Mouse (Mus musculus): ENCODE measurements around the gene Coro7. TPM values are rescaled to one million over a fixed set of nuclear protein-coding genes. Genes with fewer than 3 reads are reported as not detected.
A peak's percentile ranks its signal among the peaks of the same experiment; 100 is the strongest.

Coro7 gene
- polyA plus RNA-seq, 1 experiment from 2014 or later = 16.8 TPM

GRCm38 (mm10) chr16:4597296-4597695, 82.3 kb downstream of the Coro7 start:
- Histone ChIP-seq H3K36me3 (no peaks in the 10 kb centered on the region), H3K27me3 (no peaks in the 10 kb centered on the region), H3K4me2 (peak overlapping the region; percentile 91), H3K9ac (no peak overlapping the region), H3K9me3 (no peaks in the 10 kb centered on the region), H3K4me1 (peaks cover 88% of the 10 kb centered on the region), H3K27ac (peak overlapping the region; percentile 96), H3K4me3 (peak overlapping the region; percentile 86)
- WGBS = 33% methylated on average over 3 of the region's 7 CpGs
- no peak for ATAC-seq (ENCODE audit: insufficient number of reproducible peaks, low FRiP score, low TSS enrichment, low read depth)

GRCm38 (mm10) chr16:4596836-4597235, 82.7 kb downstream of the Coro7 start:
- H3K27me3 ChIP-seq = no peaks in the 10 kb centered on the region
- H3K4me3 ChIP-seq = peak overlapping the region; percentile 86
- H3K4me2 ChIP-seq = peak overlapping the region; percentile 91
- peak overlapping the region; percentile 96 for H3K27ac ChIP-seq
- H3K9me3 ChIP-seq = no peaks in the 10 kb centered on the region
- no peak for ATAC-seq (ENCODE audit: insufficient number of reproducible peaks, low FRiP score, low TSS enrichment, low read depth)
- peaks cover 88% of the 10 kb centered on the region for H3K4me1 ChIP-seq
- H3K36me3 ChIP-seq = no peaks in the 10 kb centered on the region
- 45% methylated on average over 2 of the region's 2 CpGs for WGBS
- H3K9ac ChIP-seq = 0 out of 2 replicates have a peak overlapping the region, but pooled peaks have one; percentile 82

- Histone ChIP-seq H3K4me3 (peak overlapping the region; percentile 86), H3K36me3 (no peaks in the 10 kb centered on the region), H3K9me3 (no peaks in the 10 kb centered on the region), H3K4me2 (peak overlapping the region; percentile 91), H3K9ac (peak overlapping the region; percentile 82), H3K27ac (peak overlapping the region; percentile 96), H3K27me3 (no peaks in the 10 kb centered on the region), H3K4me1 (peaks cover 85% of the 10 kb centered on the region)
- WGBS = 17% methylated on average over 3 of the region's 3 CpGs
- ATAC-seq (ENCODE audit: insufficient number of reproducible peaks, low FRiP score, low TSS enrichment, low read depth) = no peak
These were observed 83.3 kb downstream of the Coro7 start for GRCm38 (mm10) chr16:4596141-4596728.

GRCm38 (mm10) chr16:4595527-4595963, 84.0 kb downstream of the Coro7 start:
- 4% methylated on average over 5 of the region's 5 CpGs for WGBS
- no peaks in the 10 kb centered on the region for H3K27me3 ChIP-seq
- peak overlapping the region; percentile 82 for H3K9ac ChIP-seq
- H3K27ac ChIP-seq = peak overlapping the region; percentile 96
- H3K9me3 ChIP-seq = no peaks in the 10 kb centered on the region
- no peak for ATAC-seq (ENCODE audit: insufficient number of reproducible peaks, low FRiP score, low TSS enrichment, low read depth)
- H3K4me2 ChIP-seq = peak overlapping the region; percentile 91
- peaks cover 7% of the 10 kb centered on the region for H3K36me3 ChIP-seq
- peak overlapping the region; percentile 86 for H3K4me3 ChIP-seq
- peaks cover 78% of the 10 kb centered on the region for H3K4me1 ChIP-seq

- Histone ChIP-seq H3K4me3 (peak overlapping the region; percentile 86), H3K4me1 (peaks cover 72% of the 10 kb centered on the region), H3K4me2 (peak overlapping the region; percentile 91), H3K36me3 (peaks cover 10% of the 10 kb centered on the region), H3K9me3 (no peaks in the 10 kb centered on the region), H3K27ac (peak overlapping the region; percentile 96), H3K9ac (peak overlapping the region; percentile 82), H3K27me3 (no peaks in the 10 kb centered on the region)
- 0 out of 2 replicates have a peak, but pooled peaks have one; percentile 1 for ATAC-seq (ENCODE audit: insufficient number of reproducible peaks, low FRiP score, low TSS enrichment, low read depth)
- under 1% methylated on average over 40 of the region's 52 CpGs for WGBS
These were observed 84.6 kb downstream of the Coro7 start for GRCm38 (mm10) chr16:4594814-4595526.

GRCm38 (mm10) chr16:4593971-4594813, 85.4 kb downstream of the Coro7 start, which contains the start of gene Glis2:
TSS of gene Glis2 (plus strand) at chr16:4594713.
- H3K4me2 ChIP-seq = peak within 1 kb of the TSS; percentile 91
- 1% methylated on average over 37 of the region's 74 CpGs for WGBS
- peaks cover 10% of the 10 kb centered on the region for H3K36me3 ChIP-seq
- no peaks in the 10 kb centered on the region for H3K27me3 ChIP-seq
- peak within 1 kb of the TSS; percentile 82 for H3K9ac ChIP-seq
- H3K27ac ChIP-seq = peak within 1 kb of the TSS; percentile 96
- no peaks in the 10 kb centered on the region for H3K9me3 ChIP-seq
- H3K4me1 ChIP-seq = peaks cover 64% of the 10 kb centered on the region
- peak within 1 kb of the TSS; percentile 86 for H3K4me3 ChIP-seq
- peak; percentile 86 for ATAC-seq (ENCODE audit: insufficient number of reproducible peaks, low FRiP score, low TSS enrichment, low read depth)

- H3K27ac ChIP-seq = peak overlapping the region; percentile 96
- no peaks in the 10 kb centered on the region for H3K9me3 ChIP-seq
- peaks cover 10% of the 10 kb centered on the region for H3K36me3 ChIP-seq
- ATAC-seq (ENCODE audit: insufficient number of reproducible peaks, low FRiP score, low TSS enrichment, low read depth) = no peak
- H3K4me1 ChIP-seq = peaks cover 54% of the 10 kb centered on the region
- H3K4me3 ChIP-seq = peak overlapping the region; percentile 86
- peak overlapping the region; percentile 91 for H3K4me2 ChIP-seq
- 14% methylated on average over 32 of the region's 32 CpGs for WGBS
- no peaks in the 10 kb centered on the region for H3K27me3 ChIP-seq
- H3K9ac ChIP-seq = peak overlapping the region; percentile 56
These were observed 86.4 kb downstream of the Coro7 start for GRCm38 (mm10) chr16:4592909-4593875.

GRCm38 (mm10) chr16:4590236-4590635, 89.3 kb downstream of the Coro7 start:
- Histone ChIP-seq H3K4me2 (no peak overlapping the region), H3K36me3 (peaks cover 10% of the 10 kb centered on the region), H3K27ac (no peak overlapping the region), H3K4me1 (peaks cover 47% of the 10 kb centered on the region), H3K9me3 (no peaks in the 10 kb centered on the region), H3K4me3 (no peak overlapping the region), H3K9ac (no peak overlapping the region), H3K27me3 (no peaks in the 10 kb centered on the region)
- WGBS = 95% methylated on average over 9 of the region's 9 CpGs
- ATAC-seq (ENCODE audit: insufficient number of reproducible peaks, low FRiP score, low TSS enrichment, low read depth) = no peak

GRCm38 (mm10) chr16:4587516-4588210, 91.9 kb downstream of the Coro7 start:
- H3K9ac ChIP-seq = no peak overlapping the region
- peak overlapping the region; percentile 48; the same call in 1 of the 2 replicates for H3K4me3 ChIP-seq
- H3K36me3 ChIP-seq = peaks cover 10% of the 10 kb centered on the region
- peaks cover 32% of the 10 kb centered on the region for H3K4me1 ChIP-seq
- no peaks in the 10 kb centered on the region for H3K9me3 ChIP-seq
- H3K27ac ChIP-seq = peak overlapping the region; percentile 92
- ATAC-seq (ENCODE audit: insufficient number of reproducible peaks, low FRiP score, low TSS enrichment, low read depth) = no peak
- H3K27me3 ChIP-seq = no peaks in the 10 kb centered on the region
- 57% methylated on average over 5 of the region's 5 CpGs for WGBS
- peak overlapping the region; percentile 60 for H3K4me2 ChIP-seq

GRCm38 (mm10) chr16:4586531-4587123, 93.0 kb downstream of the Coro7 start:
- Histone ChIP-seq H3K4me3 (peak overlapping the region; percentile 48), H3K27ac (peak overlapping the region; percentile 92), H3K36me3 (peaks cover 10% of the 10 kb centered on the region), H3K27me3 (no peaks in the 10 kb centered on the region), H3K4me2 (peak overlapping the region; percentile 60), H3K4me1 (peaks cover 22% of the 10 kb centered on the region), H3K9me3 (no peaks in the 10 kb centered on the region), H3K9ac (peak overlapping the region; percentile 29; the same call in 1 of the 2 replicates)
- WGBS = 1% methylated on average over 43 of the region's 43 CpGs
- peak; percentile 97 for ATAC-seq (ENCODE audit: insufficient number of reproducible peaks, low FRiP score, low TSS enrichment, low read depth)

Measured in limb, embryonic 15.5 days (tissue).